Mouse (Mus musculus): Measurements from ENCODE around the gene Wasl. TPM values are rescaled to one million over a fixed set of nuclear protein-coding genes. Genes with fewer than 3 reads are reported as not detected.
A peak's percentile ranks its signal among the peaks of the same experiment; 100 is the strongest.

Wasl gene
- 10 to 100 TPM; 35.1 to 36.4 TPM for total RNA-seq (2021)

DNA sequence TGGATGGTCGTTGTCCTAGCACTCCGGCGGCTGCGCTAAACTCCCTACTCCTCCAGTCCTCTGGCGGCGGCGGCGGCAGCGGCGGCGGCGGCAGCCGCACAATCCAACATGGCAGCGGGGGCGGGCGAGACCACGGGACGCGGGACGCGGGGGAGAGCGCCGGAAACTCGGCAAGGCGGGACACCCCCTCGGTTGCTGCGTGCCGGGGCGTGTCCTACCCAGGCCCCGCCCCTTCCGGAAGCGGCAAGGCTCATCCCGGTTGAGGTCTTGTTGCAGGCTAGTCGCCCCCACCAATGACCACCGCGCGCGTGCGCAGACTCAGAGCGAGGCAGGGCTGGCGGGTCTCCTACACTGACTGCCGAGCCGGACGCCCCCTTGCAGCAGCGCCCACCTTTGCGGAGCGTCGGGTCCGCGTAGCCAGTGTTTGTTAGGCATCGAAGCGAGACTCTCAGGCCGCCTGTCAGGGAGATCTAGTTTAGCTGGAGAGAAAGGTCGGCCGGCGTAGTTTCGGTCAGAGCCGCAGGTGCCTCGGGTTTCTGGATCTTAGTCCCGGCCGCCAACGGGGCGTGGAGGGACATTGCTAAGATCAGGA lies at the start of gene Wasl:
Gene Wasl, minus strand, starts transcription at position 143 of the 592 bp plus-strand sequence.
- intact Hi-C loops (cut with DNase I): loop anchor here (5.0 kb wide), 2 partner anchors 38 to 78 kb away; no protein-coding TSS in a partner anchor
- DNase-seq: peak; percentile 99

DNA sequence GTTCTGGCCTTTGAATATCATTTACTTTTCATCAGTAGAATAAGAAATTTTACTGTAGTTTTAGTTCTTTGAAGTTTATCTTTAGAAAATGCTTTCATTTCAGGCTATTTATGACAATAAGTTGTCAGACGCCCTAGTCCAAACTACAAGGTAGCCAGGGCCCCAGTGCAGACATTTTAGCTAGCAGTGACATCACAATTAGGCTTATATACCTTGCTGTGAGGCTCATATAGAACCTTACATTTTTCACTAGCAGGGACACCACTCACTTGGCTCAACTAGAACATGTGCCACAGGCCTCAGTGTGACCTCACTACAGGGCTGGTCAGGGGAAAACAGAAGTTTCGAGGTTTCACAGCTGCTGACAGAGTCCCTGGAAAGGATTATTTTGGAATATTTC lies 42.7 kb upstream of the Wasl start:
- no peak for DNase-seq
- intact Hi-C loops (cut with DNase I): no loop called here

DNA sequence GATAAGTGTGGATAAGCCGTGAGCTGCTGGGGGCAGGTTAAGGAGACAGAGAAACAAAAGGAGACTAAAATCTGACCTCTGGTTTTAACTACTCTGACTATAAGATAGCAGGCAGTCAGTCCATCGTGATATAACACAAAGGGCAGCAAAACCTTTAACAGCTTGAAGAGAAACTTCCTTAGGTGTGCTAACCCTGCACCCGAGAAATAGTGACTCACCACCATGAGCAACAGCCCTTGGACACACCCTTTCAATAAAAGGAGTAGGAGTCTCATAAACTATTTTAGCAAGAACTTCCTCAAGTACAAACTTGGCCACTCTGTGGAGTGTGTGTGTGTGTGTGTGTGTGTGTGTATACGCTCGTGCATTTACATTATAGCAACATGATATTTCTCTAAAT lies 42.3 kb upstream of the Wasl start:
- no peak for DNase-seq
- intact Hi-C loops (cut with DNase I): no loop called here

DNA sequence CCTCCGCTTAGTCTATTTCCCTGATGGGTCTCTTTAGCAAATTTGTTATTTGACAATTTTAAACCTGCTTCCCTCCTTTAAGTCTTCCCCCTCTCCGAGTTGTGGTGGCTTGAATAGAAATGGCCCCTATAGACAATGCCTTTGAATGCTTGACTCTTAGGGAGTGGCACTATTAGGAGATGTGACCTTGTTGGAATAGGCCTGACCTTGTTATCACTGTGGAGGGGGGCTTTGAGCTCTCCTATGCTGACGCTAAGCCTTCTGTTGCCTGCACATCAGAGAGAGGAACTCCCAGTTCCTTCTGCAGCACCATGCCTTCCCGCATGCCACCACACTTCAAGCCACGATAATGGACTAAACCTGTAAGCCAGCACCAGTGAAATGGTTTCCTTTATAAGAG lies 32.4 kb upstream of the Wasl start:
- intact Hi-C loops (cut with DNase I): no loop called here

DNA sequence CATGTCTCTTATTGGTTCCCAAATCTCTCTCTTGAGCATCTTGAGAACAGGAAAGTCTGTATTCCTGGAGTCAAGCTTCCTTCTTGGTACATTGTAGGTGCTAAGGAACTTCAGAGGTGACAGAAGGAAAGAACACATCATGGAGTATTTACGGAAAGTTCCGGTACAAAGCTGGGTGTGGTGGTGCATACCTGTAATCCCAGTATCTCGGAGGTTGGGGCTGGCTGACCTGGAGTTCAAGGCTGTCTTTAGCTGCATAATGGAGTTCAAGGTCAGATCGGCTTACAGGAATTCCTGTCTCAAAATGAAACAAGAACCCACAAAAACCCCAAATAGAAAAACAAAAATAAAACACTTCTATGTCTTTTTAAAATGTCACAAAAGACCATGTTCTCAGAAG lies 31.3 kb upstream of the Wasl start:
- DNase-seq: no peak
- intact Hi-C loops (cut with DNase I): no loop called here

More for the DNA sequence above, 32.4 kb upstream of the Wasl start:
- no peak for DNase-seq

DNA sequence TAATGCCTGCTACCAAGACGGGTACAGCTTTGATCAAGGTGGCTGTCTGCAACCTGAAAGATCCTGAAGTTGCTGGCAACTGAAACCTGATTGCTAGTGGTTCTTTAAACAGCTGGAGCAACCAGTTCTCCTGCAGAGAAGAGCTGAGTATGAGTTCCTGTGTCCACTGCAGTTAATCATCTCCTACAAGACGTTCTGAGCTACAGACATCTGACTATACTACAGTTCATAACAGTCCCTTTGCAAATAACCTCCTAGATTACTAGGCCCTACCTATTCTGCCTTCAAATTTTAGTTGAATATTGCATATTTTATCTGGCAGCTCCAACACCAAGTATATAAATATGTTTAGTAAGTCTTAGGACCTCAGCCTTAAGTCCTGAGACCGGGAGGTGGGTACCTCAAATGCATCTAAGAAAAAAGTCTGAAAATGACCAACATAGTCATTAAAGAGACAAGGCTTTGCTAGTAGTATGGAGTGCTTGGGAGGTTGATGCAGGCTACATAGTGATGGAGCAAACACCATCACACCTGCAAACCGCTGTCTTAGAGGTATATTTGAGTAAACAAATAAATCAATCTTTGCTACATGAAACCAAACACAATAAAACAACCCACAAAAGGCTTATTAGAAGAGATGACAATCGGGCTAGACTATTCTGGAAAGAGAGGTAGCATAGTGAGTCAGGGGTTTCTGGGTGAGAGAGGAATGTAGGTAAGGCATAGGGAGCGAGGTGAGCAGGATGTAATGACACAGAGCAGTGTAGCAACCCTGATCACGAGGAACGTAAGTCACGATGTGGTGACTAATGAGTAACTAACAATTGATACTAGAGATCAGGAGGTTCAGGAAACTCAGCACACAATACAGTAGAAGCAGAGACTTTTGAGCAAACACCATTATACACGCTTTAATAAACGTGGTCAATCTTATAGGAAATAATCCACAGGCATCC lies 29.9 kb upstream of the Wasl start:
- DNase-seq: no peak
- intact Hi-C loops (cut with DNase I): no loop called here

DNA sequence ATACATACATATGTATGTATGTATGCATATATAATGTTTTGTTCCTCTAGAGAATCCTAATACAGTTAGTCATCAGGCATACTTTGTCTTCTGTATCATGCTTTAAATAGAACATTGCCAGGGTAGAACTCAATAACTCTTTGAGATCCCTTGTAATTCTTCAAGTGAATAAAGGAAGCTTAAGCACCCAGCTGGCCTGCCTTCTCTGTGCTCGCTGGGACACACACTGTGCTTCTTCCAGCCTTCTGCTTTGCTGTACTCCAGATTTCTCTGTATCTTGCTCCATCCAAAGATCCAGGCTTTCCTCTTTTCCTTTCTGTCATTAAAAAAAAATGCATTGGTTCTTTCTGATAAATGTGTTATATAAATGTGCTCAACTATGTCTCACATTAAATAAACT lies 23.1 kb upstream of the Wasl start:
- no peak for DNase-seq
- intact Hi-C loops (cut with DNase I): no loop called here

DNA sequence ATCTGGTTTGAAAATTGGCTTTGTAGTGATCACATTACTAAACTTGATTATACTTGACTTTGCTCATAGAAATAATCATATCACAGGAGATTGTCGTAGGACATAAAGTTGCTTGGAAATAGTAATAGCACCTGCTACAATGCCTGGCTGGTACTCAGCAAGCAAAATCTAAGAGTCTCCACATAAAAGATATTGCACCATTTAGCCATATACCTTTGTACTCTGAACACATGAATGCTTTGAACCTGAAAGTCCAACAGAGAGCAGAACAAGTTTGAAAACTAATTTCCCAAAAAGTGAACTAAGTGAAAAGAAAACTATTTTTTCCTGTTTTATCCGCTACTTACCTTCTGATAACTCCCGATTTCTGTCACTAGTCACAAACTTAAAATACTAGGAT lies 18.3 kb upstream of the Wasl start:
- DNase-seq: no peak
- intact Hi-C loops (cut with DNase I): no loop called here

DNA sequence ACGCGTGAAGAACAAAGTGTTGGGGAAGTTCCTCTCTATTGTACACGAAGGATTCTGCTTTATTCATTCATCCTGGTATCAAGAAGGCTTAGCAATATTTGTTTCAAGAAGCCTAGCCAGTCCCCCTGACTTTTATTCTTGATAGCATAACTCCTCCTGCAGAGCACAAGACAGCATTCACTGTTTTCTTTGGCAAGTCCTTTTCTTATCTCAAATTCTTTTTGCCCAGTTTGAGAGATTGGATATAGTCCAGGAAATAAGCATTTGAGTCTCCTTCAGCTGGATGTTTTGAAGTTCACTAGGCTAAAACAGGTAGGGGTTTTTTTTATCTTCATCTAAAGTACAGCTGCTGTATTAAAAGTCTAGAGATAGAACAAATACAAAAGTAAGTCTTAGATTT lies 3.0 kb upstream of the Wasl start:
- intact Hi-C loops (cut with DNase I): no loop called here

DNA sequence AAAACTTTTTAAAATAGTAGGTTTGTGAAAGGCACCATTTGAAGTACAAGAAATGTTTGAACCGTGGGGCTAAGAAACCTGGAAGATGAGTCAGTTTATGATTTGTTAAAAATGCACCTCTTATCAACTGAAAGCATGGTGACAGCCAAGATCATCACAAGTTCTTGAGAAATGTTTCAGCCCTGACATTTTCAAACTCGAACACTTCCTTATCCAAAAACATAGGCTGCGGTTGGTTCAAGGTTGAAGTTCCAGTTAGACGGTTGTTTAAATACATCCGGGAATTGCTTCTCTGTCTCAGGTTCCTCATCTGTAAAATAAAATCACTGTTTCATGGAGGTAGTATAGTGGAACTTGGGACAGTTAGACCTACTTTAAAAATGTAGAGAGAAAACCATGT lies 1.4 kb upstream of the Wasl start:
- DNase-seq: no peak
- intact Hi-C loops (cut with DNase I): no loop called here

More for the DNA sequence above, 3.0 kb upstream of the Wasl start:
- no peak for DNase-seq

DNA sequence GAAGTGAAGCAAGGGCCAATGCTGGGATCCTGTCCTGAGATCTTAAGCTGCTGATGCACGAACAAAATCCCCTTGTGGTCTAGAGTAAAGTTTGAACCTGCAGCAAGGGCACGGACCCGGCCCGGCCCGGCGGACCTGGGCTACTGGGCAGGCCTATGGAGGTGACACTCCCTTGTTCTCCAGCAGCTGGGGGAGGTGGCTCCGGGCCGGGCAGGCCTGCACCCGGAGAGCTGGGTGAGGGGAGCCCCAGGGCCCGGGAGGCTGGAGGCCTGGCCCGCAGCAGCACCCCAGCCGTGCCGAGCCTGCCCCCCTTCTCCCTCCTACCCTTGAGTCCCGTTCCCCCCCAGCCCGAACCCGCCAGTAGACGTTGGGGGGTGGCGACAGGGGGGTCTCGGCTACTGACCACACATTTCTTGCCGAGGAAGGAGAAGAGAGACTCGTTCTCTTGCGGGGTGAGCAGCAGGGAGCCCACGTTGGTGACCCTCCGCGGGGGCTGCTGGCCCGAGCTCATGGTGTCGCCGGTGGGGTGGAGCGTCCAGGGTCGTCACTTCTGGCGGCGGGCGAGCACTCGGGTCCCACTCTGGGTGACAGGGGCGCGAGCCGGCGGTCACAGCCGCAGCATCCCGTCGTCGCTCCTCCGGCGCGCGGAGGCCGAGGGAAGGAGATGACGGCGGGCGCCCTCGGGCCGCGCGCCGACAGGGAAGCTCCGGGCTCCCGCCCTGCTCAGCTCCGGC lies 509 bp downstream of the Wasl start:
- intact Hi-C loops (cut with DNase I): loop anchor here (5.0 kb wide), 2 partner anchors 37 to 77 kb away; no protein-coding TSS in a partner anchor
- peak; percentile 57 to 60 for DNase-seq

DNA sequence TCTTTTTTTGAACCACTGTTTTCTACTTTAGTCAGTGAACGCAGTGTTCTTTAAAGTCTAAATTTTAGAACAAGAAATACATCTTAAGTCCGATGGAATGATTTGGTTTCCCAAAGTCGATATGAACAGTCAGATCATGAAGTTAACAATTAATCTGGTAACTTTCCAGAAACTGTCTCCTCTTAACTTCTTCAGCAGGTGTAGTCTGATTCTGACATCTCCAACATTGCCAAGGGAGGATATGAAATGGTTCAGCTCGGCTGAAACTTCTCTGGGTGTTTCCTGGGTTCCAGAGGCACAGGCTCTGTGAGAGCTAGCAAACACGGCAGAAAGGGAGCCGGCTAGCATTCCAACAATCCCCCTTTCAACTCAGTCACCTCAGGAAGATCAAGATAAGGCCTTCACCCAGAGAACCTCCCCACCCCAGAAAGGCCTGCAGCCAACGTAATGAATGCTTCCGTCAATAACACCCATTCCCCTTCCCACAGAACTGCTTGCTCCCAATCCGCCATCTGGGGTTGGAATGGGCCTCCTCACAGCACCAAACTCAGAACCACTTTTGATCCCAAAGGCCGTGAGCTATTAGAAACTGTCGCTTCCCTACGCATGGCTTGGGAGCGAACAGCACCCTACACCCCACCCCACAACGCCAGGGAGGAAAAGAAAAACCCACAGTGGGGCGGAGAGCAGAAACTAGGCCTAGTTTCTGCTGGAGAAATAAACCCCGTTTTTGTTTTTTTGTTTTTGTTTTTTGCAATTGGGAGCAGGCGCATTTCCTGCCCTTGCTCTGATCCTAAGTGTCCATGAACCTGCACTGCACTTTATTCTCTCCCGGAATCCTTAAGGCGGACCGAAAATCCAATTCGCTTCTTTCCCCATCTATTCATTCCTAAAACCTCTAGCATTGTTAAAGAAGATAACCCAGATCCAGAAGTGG lies 1.3 kb downstream of the Wasl start:
- intact Hi-C loops (cut with DNase I): loop anchor here (5.0 kb wide), 2 partner anchors 36 to 76 kb away; no protein-coding TSS in a partner anchor
- peak; percentile 37 to 39 for DNase-seq

DNA sequence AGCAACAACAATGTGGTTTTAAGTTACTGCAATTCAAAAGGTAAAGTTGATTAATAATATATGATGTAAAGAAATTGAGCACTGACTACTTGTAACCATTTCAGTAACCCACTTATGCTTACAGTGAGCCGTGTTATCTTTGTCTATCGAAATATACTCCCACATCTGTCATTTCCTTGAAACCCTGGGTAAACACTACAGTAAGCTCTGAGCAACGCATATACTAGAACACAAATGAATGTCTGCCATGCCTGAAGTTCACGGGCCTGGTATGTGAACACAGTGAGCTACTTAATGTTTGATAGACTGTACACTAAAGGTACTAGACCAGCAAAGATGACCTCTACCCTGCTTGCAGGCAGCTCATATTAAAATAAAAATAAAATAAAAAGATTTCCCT lies 2.3 kb downstream of the Wasl start:
- intact Hi-C loops (cut with DNase I): loop anchor here (5.0 kb wide), 2 partner anchors 35 to 75 kb away; no protein-coding TSS in a partner anchor
- DNase-seq: no peak

DNA sequence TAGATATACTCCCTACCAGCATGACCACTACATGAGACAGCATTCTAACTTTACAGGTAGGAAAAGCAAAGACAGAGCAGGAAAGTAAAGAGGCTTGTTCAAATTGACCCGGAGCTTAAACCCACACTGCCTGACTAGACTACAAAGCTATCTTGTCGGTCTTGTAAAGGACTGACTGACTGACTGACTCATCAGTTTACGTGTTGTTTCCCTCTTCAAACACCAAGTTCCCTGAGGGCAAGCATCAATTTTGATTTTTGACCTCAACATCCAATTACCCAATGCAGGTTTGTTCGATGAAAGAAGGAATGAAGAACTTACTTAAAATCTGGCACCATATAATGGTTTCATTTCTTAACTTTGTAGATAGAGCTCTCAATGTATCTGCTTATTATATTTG lies 2.9 kb downstream of the Wasl start:
- intact Hi-C loops (cut with DNase I): loop anchor here (2.0 to 5.0 kb wide), 3 partner anchors 21 to 75 kb away; no protein-coding TSS in a partner anchor
- DNase-seq: no peak

DNA sequence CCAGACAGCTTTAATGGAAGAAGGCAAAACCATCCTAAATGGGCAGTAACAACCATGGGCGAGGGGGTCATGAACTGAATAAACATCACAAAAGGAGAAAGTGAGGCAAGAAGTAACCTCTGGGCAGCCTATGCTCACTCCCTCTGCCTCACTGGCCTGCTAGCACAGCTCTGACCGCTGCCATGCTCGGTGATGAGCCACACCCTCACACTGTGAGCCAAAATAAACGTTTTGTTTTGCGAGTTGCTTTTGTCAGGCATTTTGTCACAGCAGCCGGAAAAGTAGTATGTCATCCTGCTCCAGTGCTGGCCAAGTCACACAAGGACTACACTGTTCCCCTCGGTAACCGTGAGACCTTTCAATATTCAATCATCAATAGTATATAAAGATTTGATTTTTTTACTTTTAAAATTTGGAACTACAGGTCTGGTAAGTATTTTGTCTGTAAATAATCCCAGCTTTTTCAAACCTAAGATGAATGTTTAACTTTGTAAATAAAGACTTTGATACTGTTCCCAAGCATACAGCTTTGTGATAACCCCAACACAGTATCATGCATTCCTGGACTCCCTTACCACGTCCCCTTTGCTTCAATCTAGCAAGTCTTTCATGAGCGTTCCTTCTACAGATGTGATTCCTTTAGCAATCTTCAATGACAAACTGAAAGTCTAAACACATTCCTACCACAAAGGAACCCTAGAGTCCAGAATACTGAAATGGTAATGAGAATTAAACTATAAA lies 7.0 kb downstream of the Wasl start:
- no peak for DNase-seq
- intact Hi-C loops (cut with DNase I): no loop called here

DNA sequence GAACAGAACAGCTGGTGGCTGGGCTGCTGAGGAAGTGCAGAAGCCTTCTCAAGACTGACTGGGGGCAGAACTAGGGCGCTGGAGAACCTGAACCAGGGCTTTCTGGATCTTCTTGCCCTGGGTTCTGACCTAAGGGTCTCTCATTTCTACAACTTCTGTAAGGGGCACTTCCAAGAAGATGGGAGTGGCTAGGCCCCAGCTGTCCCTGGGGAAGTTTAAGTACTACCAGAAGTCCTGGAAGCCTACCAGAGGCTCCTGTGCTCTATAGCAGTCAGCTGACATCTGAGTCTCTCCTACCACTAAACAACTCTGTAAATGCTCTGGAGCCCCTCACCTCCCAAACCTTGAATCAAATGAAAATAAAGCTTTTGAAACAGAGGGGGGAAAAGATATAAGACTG lies 8.7 kb downstream of the Wasl start:
- no peak for DNase-seq
- intact Hi-C loops (cut with DNase I): no loop called here

DNA sequence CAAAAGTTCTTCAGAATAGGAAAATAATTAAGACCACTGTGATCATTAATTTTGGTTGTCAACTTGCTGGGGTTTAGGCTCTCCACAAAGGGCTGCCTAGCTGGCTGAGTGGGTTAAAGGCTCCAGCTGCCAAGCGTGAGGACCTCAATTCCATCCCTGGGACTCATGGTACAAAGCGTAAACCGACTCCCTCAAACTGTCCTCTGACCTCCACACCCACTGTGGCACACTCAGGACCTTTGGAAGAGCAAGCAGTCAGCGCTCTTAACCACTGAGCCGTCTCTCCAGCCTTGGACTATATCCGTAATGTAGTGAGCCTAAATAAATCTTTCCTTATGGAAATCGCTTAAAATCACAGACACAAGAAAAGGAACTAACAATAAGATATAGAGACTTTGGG lies 13.3 kb downstream of the Wasl start:
- DNase-seq: no peak
- intact Hi-C loops (cut with DNase I): no loop called here

DNA sequence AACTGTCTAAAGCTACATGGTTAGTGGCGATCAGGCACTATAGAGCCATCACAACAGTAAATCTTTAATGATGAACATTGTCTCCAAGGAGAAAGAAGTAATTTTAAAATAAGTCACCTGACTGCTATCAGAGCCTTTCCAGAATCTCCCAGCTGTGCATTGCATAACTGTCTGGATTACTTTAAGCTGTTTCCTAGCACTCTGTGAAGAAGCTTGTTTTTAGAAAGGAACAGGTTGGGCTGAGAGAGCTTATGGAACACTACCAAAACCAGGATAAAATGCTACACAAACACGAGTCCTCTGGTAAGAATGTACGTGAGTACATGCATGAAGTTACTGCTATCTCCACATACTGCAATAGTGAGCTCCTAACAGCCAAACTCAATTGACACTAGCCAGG lies 14.1 kb downstream of the Wasl start:
- no peak for DNase-seq
- intact Hi-C loops (cut with DNase I): no loop called here

DNA sequence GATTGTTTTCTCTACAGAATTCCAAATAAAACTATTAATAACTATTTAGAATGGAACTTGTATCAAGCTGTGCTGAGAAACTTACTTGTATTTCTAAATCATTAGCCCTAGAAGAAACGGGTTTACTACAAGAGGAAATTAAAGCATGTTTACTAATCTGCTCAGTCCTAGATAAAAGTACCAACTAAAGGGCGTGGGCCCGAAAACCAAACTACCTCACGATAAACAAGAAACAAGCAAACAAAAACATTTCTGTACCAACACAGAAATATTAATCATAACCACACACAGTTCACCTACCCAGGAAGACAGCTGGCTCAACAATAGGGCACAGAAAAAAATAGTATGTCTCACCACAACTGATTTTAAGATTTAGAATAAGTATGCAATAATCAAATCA lies 16.4 kb downstream of the Wasl start:
- intact Hi-C loops (cut with DNase I): no loop called here

More for the DNA sequence above, 16.4 kb downstream of the Wasl start:
- DNase-seq: no peak

Data from heart, postnatal 10 days (tissue).